Mouse (Mus musculus): ENCODE data around the gene Nme1. TPM values are rescaled to one million over a fixed set of nuclear protein-coding genes. Genes with fewer than 3 reads are reported as not detected.

Gene Nme1
- polyA plus RNA-seq, 1 experiment from 2014 or later: 340 TPM

DNA sequence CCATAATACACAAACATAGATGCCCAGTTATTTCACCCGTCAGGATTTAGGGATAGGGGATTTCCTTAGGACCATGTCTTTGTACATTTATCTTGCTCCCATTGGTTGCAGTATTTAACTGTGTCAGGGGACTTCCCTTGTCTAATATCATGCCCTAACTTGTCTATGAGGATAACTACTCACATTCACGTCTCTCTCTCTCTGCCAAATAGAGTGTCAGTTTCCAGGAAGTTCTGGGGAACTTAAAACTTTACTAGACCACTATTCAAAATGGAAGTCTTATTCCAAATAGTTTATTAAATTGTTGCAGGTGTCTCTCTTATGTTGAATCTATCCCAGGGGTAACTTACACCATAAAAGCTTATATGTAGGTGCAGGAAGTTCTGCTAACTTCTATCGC, 56.7 kb downstream of the Nme1 start:
- Histone ChIP-seq H3K27ac (no peak overlapping the region), H3K9ac (no peak overlapping the region), H3K4me2 (no peak overlapping the region), H3K4me3 (no peak overlapping the region), H3K9me3 (no peaks in the 10 kb centered on the region), H3K27me3 (no peaks in the 10 kb centered on the region), H3K36me3 (peaks cover 69% of the 10 kb centered on the region), H3K4me1 (replicated peaks) (no peaks in the 10 kb centered on the region)
- WGBS: 96% methylated on average over 3 of the region's 3 CpGs
- no peak for ATAC-seq (ENCODE audit: low FRiP score)

DNA sequence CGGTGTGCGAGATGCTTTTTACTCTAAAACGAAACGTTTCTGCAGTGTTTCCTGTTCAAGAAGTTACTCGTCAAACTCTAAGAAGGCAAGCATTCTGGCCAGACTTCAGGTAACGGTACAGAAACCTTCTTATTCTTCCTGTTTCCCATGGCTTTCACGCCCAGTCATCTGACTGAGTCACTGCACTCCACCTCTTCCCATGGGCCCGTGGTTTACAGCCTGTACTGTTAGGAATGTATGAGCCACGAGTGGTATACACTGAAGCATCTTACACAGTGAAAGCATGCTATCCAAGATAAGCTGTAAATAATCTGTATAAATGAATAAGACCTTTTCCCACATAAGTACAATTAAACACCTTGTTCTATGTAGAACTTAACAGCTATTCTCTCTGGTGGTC, 59.5 kb downstream of the Nme1 start:
- ATAC-seq (ENCODE audit: low FRiP score): no peak
- Histone ChIP-seq H3K36me3 (peaks cover 66% of the 10 kb centered on the region), H3K4me3 (no peak overlapping the region), H3K4me1 (replicated peaks) (no peaks in the 10 kb centered on the region), H3K9me3 (no peaks in the 10 kb centered on the region), H3K4me2 (no peak overlapping the region), H3K27me3 (no peaks in the 10 kb centered on the region), H3K9ac (no peak overlapping the region), H3K27ac (no peak overlapping the region)
- 95% methylated on average over 9 of the region's 9 CpGs for WGBS

DNA sequence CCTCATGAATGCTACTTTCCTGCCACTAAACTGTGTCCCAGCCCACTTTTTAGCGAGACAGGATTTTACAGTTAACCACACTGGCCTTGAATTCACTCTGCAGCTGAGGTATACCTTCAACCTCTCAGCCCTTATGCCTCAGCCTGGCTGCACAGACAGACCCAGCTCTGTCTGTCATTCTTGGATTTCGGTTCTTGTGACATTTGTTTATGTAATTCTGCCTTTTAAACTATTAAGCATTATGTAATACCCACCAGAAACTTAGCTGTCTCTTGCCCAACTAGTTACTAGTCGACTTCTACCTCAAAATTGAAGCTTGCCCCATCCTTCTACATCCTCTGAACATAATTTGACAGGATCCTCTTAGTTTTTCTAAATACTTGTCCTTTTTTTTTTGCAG, 60.5 kb downstream of the Nme1 start:
- Histone ChIP-seq H3K9me3 (no peaks in the 10 kb centered on the region), H3K4me2 (no peak overlapping the region), H3K27me3 (no peaks in the 10 kb centered on the region), H3K27ac (no peak overlapping the region), H3K36me3 (peaks cover 60% of the 10 kb centered on the region), H3K9ac (no peak overlapping the region), H3K4me1 (replicated peaks) (no peaks in the 10 kb centered on the region), H3K4me3 (no peak overlapping the region)
- WGBS: 92% methylated on average over 3 of the region's 3 CpGs
- ATAC-seq (ENCODE audit: low FRiP score): no peak

Other genes with a start within 250 kb of the Nme1 start
- 29.9 and 31.8 TPM in 2 replicates for gene Utp18, start 82.8 kb downstream of the Nme1 start, polyA plus RNA-seq (2015; fragmentation: Nextera tagmentation; extraction: Ambion mirVana)
- gene Mbtd1, start 82.7 kb downstream of the Nme1 start, polyA plus RNA-seq (2015; fragmentation: Nextera tagmentation; extraction: Ambion mirVana): 34.5 and 34.8 TPM in 2 replicates
- 80.5 and 81.5 TPM in 2 replicates for gene Nme2, start 12.3 kb downstream of the Nme1 start, polyA plus RNA-seq (2015; fragmentation: Nextera tagmentation; extraction: Ambion mirVana)
- 351 and 358 TPM in 2 replicates for gene Gm20390, start 228 bp downstream of the Nme1 start, polyA plus RNA-seq (2015; fragmentation: Nextera tagmentation; extraction: Ambion mirVana)
- gene Spag9, start 27.6 kb upstream of the Nme1 start, polyA plus RNA-seq (2015; fragmentation: Nextera tagmentation; extraction: Ambion mirVana): 96.8 and 98.6 TPM in 2 replicates
- 32.3 and 36.0 TPM in 2 replicates for gene Tob1, start 242.9 kb upstream of the Nme1 start, polyA plus RNA-seq (2015; fragmentation: Nextera tagmentation; extraction: Ambion mirVana)

Measured in hindbrain, embryonic 13.5 days (tissue).